ENCODE assay signal across 25 mouse cellular contexts in genomic region chr13:107372666-107373065, GRCm38 (mm10).
"Had no signal": no experiment of that assay in that cellular context is flagged by ENCODE, and none has a peak within 500 bp of the region (broad histone marks: within the 10 kb centered on the region; RNA-seq: fewer than 3 reads in every experiment).

No protein-coding gene starts in this region.

- H3K4me2 ChIP-seq: heart, embryonic 11.5 days; hindbrain, embryonic 13.5 days; hindbrain, embryonic 15.5 days; limb, embryonic 13.5 days had no signal

- H3K4me1 ChIP-seq: hindbrain, embryonic 13.5 days; hindbrain, embryonic 15.5 days; kidney, embryonic 15.5 days; limb, embryonic 13.5 days had no signal

- H3K9me3 ChIP-seq: heart, embryonic 13.5 days; heart, embryonic 15.5 days; hindbrain, embryonic 13.5 days; hindbrain, embryonic 15.5 days; kidney, embryonic 15.5 days; limb, embryonic 13.5 days had no signal

- H3K27ac ChIP-seq: heart, adult 2 months; heart, embryonic 13.5 days; heart, embryonic 15.5 days; hindbrain, embryonic 13.5 days; hindbrain, embryonic 15.5 days; hindbrain, postnatal 0 days; kidney, embryonic 15.5 days; kidney, postnatal 0 days; limb, embryonic 13.5 days had no signal

- H3K36me3 ChIP-seq: heart, embryonic 13.5 days; heart, embryonic 15.5 days; hindbrain, embryonic 13.5 days; hindbrain, embryonic 15.5 days; kidney, embryonic 15.5 days; limb, embryonic 13.5 days had no signal

- DNase-seq: forebrain, postnatal 0 days; gastrocnemius, postnatal 14 days; gastrocnemius, postnatal 36 days; heart, adult 11 months; heart, adult 2 months; heart, postnatal 14 days; heart, postnatal 36 days; kidney, adult 11 months; kidney, adult 2 months; kidney, adult 9 months; kidney, postnatal 14 days; kidney, postnatal 36 days; layer of hippocampus, adult 9-11 months; layer of hippocampus, postnatal 36 days; left cerebral cortex, postnatal 4 days had no signal

- H3K9ac ChIP-seq: forebrain, postnatal 0 days; heart, embryonic 13.5 days; heart, embryonic 15.5 days; hindbrain, embryonic 13.5 days; hindbrain, embryonic 15.5 days; kidney, embryonic 15.5 days; limb, embryonic 13.5 days had no signal

- ATAC-seq: forebrain, postnatal 0 days; hindbrain, postnatal 0 days; intestine, embryonic 16.5 days had no signal

- H3K4me3 ChIP-seq: heart, adult 2 months; heart, embryonic 13.5 days; heart, embryonic 15.5 days; hindbrain, embryonic 13.5 days; hindbrain, embryonic 15.5 days; kidney, embryonic 15.5 days; limb, embryonic 13.5 days had no signal

- H3K27me3 ChIP-seq: heart, embryonic 13.5 days; heart, embryonic 15.5 days; hindbrain, embryonic 13.5 days; hindbrain, embryonic 15.5 days; kidney, embryonic 15.5 days; limb, embryonic 13.5 days had no signal
